Mouse (Mus musculus): ENCODE measurements around the gene Tymp. TPM values are rescaled to one million over a fixed set of nuclear protein-coding genes. Genes with fewer than 3 reads are reported as not detected.

Tymp gene
- polyA plus RNA-seq, 1 experiment from 2014 or later = 2.4 TPM

Other genes starting within 250 kb of the Tymp start
- gene Hdac10, start 248.3 kb downstream of the Tymp start, polyA plus RNA-seq (2015; fragmentation: Nextera tagmentation; extraction: Ambion mirVana) = 31.5 and 38.6 TPM in 2 replicates
- gene Mapk12, start 236.3 kb downstream of the Tymp start, polyA plus RNA-seq (2015; fragmentation: Nextera tagmentation; extraction: Ambion mirVana) = 5.5 and 5.8 TPM in 2 replicates
- 42.8 and 42.9 TPM in 2 replicates for gene Mapk11, start 227.4 kb downstream of the Tymp start, polyA plus RNA-seq (2015; fragmentation: Nextera tagmentation; extraction: Ambion mirVana)
- 113 and 118 TPM in 2 replicates for gene Plxnb2, start 196.3 kb downstream of the Tymp start, polyA plus RNA-seq (2015; fragmentation: Nextera tagmentation; extraction: Ambion mirVana)
- gene Dennd6b, start 180.5 kb downstream of the Tymp start, polyA plus RNA-seq (2015; fragmentation: Nextera tagmentation; extraction: Ambion mirVana) = 58.5 and 62.2 TPM in 2 replicates
- gene Ppp6r2, start 165.5 kb downstream of the Tymp start, polyA plus RNA-seq (2015; fragmentation: Nextera tagmentation; extraction: Ambion mirVana) = 79.8 and 83.6 TPM in 2 replicates
- gene Sbf1, start 61.7 kb downstream of the Tymp start, polyA plus RNA-seq (2015; fragmentation: Nextera tagmentation; extraction: Ambion mirVana) = 79.0 and 83.4 TPM in 2 replicates
- not detected in 2 replicates for gene Adm2, start 54.3 kb downstream of the Tymp start, polyA plus RNA-seq (2015; fragmentation: Nextera tagmentation; extraction: Ambion mirVana)
- not detected in 2 replicates for gene Miox, start 42.6 kb downstream of the Tymp start, polyA plus RNA-seq (2015; fragmentation: Nextera tagmentation; extraction: Ambion mirVana)
- gene Lmf2, start 21.4 kb downstream of the Tymp start, polyA plus RNA-seq (2015; fragmentation: Nextera tagmentation; extraction: Ambion mirVana) = 31.6 and 33.0 TPM in 2 replicates
- 127 and 149 TPM in 2 replicates for gene Ncaph2, start 21.3 kb downstream of the Tymp start, polyA plus RNA-seq (2015; fragmentation: Nextera tagmentation; extraction: Ambion mirVana)
- gene Sco2, start 3.2 kb downstream of the Tymp start, polyA plus RNA-seq (2015; fragmentation: Nextera tagmentation; extraction: Ambion mirVana) = 9.0 and 10.2 TPM in 2 replicates
- 1.8 and 4.0 TPM in 2 replicates for gene Odf3b, start 2.2 kb upstream of the Tymp start, polyA plus RNA-seq (2015; fragmentation: Nextera tagmentation; extraction: Ambion mirVana)
- not detected in 2 replicates for gene Klhdc7b, start 7.9 kb upstream of the Tymp start, polyA plus RNA-seq (2015; fragmentation: Nextera tagmentation; extraction: Ambion mirVana)
- gene Syce3, start 33.5 kb upstream of the Tymp start, polyA plus RNA-seq (2015; fragmentation: Nextera tagmentation; extraction: Ambion mirVana) = not detected in 2 replicates
- gene Cpt1b, start 48.8 kb upstream of the Tymp start, polyA plus RNA-seq (2015; fragmentation: Nextera tagmentation; extraction: Ambion mirVana) = 0.52 and 0.95 TPM in 2 replicates
- 5.5 and 6.4 TPM in 2 replicates for gene C730034F03Rik, start 52.5 kb upstream of the Tymp start, polyA plus RNA-seq (2015; fragmentation: Nextera tagmentation; extraction: Ambion mirVana)
- 0.29 TPM in 1 of 2 replicates, not detected in the other for gene Gm44502, start 52.7 kb upstream of the Tymp start, polyA plus RNA-seq (2015; fragmentation: Nextera tagmentation; extraction: Ambion mirVana)
- gene Chkb, start 52.9 kb upstream of the Tymp start, polyA plus RNA-seq (2015; fragmentation: Nextera tagmentation; extraction: Ambion mirVana) = 70.5 and 75.8 TPM in 2 replicates
- 65.0 and 68.2 TPM in 2 replicates for gene Mapk8ip2, start 76.9 kb upstream of the Tymp start, polyA plus RNA-seq (2015; fragmentation: Nextera tagmentation; extraction: Ambion mirVana)
- gene Arsa, start 100.4 kb upstream of the Tymp start, polyA plus RNA-seq (2015; fragmentation: Nextera tagmentation; extraction: Ambion mirVana) = 23.6 and 23.8 TPM in 2 replicates
- 10.7 and 13.0 TPM in 2 replicates for gene Shank3, start 122.6 kb upstream of the Tymp start, polyA plus RNA-seq (2015; fragmentation: Nextera tagmentation; extraction: Ambion mirVana)
- 1.6 and 1.7 TPM in 2 replicates for gene Acr, start 191.3 kb upstream of the Tymp start, polyA plus RNA-seq (2015; fragmentation: Nextera tagmentation; extraction: Ambion mirVana)
- 55.7 and 55.9 TPM in 2 replicates for gene Rabl2, start 214.9 kb upstream of the Tymp start, polyA plus RNA-seq (2015; fragmentation: Nextera tagmentation; extraction: Ambion mirVana)